Mouse (Mus musculus): ENCODE data around the gene Dab2.

The Dab2 gene

GRCm38 (mm10) chr15:6391886-6392285, 92.3 kb downstream of the Dab2 start:
- DNase-seq (ENCODE audit: low spot score in 2 of 2) = no peak

- DNase-seq (ENCODE audit: low spot score in 2 of 2) = no peak
These were observed 94.0 kb downstream of the Dab2 start for GRCm38 (mm10) chr15:6393624-6394023.

GRCm38 (mm10) chr15:6398211-6398610, 98.6 kb downstream of the Dab2 start:
- no peak for DNase-seq (ENCODE audit: low spot score in 2 of 2)

DNA sequence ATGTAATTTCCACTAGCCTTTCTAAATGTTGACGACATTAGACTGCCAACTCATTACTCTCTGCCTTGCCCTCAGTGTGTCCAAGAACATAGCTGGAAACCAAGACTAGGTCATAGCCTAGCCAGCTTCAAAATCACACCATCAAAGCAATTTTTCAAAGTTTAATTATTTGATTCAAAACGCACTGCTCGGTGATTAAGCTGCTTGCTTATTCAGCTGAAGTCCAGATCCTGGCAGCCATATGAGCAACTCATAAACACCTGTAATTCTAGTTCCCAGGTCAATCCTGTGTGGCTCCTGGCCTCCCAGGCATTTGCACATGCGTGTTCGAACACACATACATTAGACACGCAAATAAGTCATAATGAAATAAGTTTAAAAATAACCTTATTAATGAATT, 99.3 kb downstream of the Dab2 start:
- DNase-seq (ENCODE audit: low spot score in 2 of 2) = no peak

DNA sequence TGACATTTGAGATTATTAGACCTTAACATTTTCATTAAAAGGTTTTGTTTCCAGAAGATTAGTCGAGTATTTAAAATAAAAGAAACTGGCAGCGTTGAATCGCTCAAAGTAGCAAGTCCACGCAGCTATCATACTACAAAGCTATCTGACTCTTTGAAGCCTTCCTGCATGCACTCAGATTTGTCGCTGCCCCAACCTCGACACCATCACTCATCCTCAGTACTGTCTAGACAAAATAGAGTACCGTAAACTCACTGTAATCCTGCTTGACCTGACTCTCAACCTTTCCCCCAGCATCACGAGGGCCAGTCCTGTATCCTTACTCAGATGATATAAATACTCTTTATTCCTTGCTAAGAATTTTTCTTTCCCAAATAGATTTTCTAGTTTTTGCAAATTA, 100.5 kb downstream of the Dab2 start:
- DNase-seq (ENCODE audit: low spot score in 2 of 2) = no peak

GRCm38 (mm10) chr15:6402433-6402832, 102.8 kb downstream of the Dab2 start:
- DNase-seq (ENCODE audit: low spot score in 2 of 2) = no peak

DNA sequence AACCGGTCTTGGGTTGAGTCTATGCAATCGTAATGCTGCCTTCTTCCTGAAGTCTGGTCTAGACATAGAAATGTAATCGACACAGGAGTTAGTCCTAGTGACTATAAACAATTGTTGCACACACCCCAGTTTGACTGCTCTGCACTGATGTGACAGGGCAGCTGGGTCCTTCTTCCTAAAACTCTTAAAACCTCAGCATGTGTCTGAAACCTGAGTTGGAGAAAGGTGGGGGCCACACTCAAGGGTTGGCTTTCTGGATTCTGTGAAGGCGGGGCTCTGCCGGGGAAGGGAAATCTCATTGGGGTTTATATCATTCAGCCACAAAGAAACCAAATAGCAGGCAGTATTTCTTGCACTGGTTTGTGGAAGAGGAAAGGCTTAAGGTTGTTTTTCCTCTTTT, 104.6 kb downstream of the Dab2 start:
- DNase-seq (ENCODE audit: low spot score in 2 of 2) = no peak

GRCm38 (mm10) chr15:6406771-6407170, 107.2 kb downstream of the Dab2 start:
- DNase-seq (ENCODE audit: low spot score in 2 of 2) = no peak

GRCm38 (mm10) chr15:6409031-6409430, 109.4 kb downstream of the Dab2 start:
- DNase-seq (ENCODE audit: low spot score in 2 of 2) = no peak

- no peak for DNase-seq (ENCODE audit: low spot score in 2 of 2)
These were observed 110.6 kb downstream of the Dab2 start for GRCm38 (mm10) chr15:6410161-6410560.

DNA sequence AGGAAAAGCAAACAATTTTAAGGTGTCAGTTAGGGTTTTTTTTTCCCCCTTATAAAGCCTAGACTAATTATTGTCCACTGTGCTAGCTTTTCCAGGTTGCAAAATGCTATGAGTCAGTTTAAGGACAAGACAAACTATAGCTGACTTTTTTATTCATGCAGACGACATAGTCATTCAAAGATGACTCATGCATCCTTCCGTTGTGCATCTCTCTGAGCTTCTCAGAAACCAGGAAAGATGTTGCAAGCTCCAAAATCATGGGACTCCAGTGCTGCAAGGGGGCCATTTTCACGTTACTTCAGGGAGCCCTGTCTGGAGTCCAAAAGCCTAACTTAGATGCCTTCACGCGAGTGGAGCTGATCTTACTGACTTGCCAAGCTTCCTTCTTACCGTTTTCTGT, 111.7 kb downstream of the Dab2 start:
- DNase-seq (ENCODE audit: low spot score in 2 of 2) = no peak

- no peak for DNase-seq (ENCODE audit: low spot score in 2 of 2)
These were observed 115.7 kb downstream of the Dab2 start for GRCm38 (mm10) chr15:6415317-6415716.

DNA sequence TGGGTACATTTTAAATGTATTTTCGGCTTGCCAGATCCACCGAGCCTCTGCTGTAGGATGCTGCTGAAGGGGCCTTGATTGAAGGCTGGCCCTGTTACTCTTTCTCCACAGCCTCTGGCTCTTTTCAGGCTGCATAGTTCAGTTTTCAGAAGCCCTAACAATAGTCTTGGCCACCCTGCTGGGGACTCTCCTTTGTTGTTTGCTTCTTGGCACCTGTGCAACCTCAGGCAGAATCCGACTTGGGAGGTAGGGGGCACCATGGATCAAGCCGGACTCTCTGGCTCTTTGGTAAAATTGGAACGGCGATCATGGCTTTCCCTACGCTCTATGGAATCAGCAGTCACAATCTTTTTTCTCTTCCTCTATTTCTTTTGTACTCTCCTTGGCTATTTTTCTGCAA, 132.2 kb downstream of the Dab2 start:
- peak; percentile 26 to 30 for DNase-seq (ENCODE audit: low spot score in 2 of 2)

GRCm38 (mm10) chr15:6432411-6432810, 132.8 kb downstream of the Dab2 start:
- DNase-seq (ENCODE audit: low spot score in 2 of 2) = peak; percentile 66 to 75

DNA sequence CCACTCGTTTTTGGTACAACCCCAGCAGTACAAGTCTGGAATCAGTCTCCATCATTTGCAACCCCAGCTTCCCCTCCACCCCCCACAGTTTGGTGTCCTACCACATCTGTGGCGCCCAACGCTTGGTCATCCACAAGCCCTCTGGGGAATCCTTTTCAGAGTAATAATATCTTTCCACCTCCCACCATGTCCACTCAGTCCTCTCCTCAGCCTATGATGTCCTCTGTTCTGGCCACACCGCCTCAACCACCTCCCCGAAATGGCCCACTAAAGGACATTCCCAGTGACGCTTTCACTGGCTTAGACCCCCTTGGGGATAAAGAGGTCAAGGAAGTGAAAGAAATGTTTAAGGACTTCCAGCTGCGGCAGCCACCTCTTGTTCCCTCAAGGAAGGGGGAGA, 135.7 kb downstream of the Dab2 start:
- DNase-seq (ENCODE audit: low spot score in 2 of 2) = no peak

- peak in 1 of 2 experiments; percentile 27 for DNase-seq (ENCODE audit: low spot score in 2 of 2)
These were observed 136.2 kb downstream of the Dab2 start for GRCm38 (mm10) chr15:6435773-6436172.

DNA sequence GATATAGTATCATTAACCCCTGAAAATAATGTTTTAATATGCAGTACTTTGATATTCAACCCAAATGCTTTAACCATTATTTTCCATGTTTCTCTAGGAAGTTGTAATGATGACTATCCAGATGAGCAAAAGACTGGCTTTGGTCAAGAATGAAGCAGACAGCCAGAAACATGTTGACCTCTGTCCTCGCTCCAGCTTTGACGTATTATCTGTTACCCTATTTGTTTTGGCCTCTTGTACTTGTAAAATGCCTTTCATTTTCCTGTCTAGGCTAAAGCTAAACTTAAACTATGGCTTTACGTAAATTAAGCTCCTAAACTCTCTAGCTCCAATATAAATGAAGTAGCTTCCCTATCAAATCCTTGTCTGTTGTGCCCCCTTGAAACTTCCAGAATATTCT, 139.1 kb downstream of the Dab2 start:
- no peak for DNase-seq (ENCODE audit: low spot score in 2 of 2)

DNA sequence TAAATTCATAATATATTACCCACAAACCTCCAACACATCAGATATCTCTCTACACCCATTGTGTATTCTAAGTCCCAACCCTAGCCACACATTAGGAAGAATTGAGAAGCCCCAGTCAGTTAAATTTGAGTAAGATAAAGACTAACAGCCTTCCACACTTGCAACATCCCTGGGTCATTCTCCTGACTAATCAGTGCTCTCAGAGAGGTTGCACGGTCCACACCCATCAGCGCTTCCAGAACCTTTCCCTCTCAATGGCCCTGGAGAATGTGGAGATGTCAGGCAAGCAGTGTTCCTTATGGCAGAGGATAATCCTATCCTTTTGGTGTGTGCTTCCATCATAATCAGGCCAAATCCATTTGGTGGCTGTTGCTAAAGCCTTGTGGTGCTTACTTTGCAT, 144.9 kb downstream of the Dab2 start:
- DNase-seq (ENCODE audit: low spot score in 2 of 2) = no peak

GRCm38 (mm10) chr15:6445135-6445534, 145.5 kb downstream of the Dab2 start, which contains the start of gene C9:
Gene C9, plus strand, starts transcription at chr15:6445327.
- no peak for DNase-seq (ENCODE audit: low spot score in 2 of 2)

- no peak for DNase-seq (ENCODE audit: low spot score in 2 of 2)
These were observed 146.6 kb downstream of the Dab2 start for GRCm38 (mm10) chr15:6446181-6446580.

GRCm38 (mm10) chr15:6448892-6449291, 149.3 kb downstream of the Dab2 start:
- DNase-seq (ENCODE audit: low spot score in 2 of 2) = no peak

DNA sequence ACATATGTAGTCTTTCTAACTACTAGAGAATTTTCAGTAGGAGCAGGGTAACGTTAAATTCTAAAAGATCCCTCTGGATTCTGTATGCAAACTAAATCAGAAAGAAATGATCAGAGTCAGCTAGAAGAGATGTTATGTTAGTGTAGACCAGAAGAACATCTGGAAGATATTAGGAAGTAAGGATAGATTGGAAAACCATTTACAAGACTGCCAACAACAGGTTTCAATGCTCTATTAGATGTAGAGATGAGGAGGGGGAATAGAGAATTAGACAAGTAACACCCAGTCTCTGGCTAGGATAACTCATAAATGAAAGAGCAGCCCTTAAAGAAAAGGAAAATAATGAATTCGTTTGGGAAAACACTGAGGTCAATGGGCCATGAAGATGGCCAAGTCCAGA, 154.9 kb downstream of the Dab2 start:
- DNase-seq (ENCODE audit: low spot score in 2 of 2) = no peak

- no peak for DNase-seq (ENCODE audit: low spot score in 2 of 2)
These were observed 161.8 kb downstream of the Dab2 start for GRCm38 (mm10) chr15:6461381-6461780.

- no peak for DNase-seq (ENCODE audit: low spot score in 2 of 2)
These were observed 163.9 kb downstream of the Dab2 start for GRCm38 (mm10) chr15:6463361-6463923.

All from right cerebral cortex, postnatal 10 days (tissue).